Mouse (Mus musculus): ENCODE data around the gene Elovl1. TPM values are rescaled to one million over a fixed set of nuclear protein-coding genes. Genes with fewer than 3 reads are reported as not detected.

Gene Elovl1
- polyA plus RNA-seq, 1 experiment from 2014 or later = 153 TPM

DNA sequence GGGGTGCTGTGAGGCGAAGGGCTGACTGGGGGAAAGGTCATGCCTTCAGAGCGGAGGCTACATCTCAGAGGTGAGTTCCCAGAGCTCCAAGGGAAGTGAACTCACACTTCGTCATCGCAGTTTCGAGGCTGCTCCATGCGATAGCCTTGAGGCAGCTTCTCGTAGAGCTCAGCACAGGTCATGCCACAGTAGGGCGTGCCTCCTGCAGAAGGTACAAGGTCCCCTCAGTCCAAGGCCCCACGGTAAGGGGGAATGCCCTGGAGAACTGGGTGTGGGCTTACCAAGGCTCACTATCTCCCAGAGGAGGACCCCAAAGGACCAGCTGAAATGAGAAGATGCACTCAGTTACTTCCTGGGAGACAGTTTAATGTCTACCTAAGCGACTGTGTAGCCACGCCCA, 44.8 kb downstream of the Elovl1 start:
- ATAC-seq (replicated peaks; ENCODE audit: low FRiP score) (no peak), DNase-seq (ENCODE audit: low spot score) (no peak)
- Histone ChIP-seq H3K27ac (ENCODE audit: low read depth, low read length) (no peak overlapping the region), H3K27me3 (replicated peaks; ENCODE audit: control insufficient read depth, insufficient read depth, low read length) (no peaks in the 10 kb centered on the region), H3K4me3 (ENCODE audit: low read depth, low read length) (no peak overlapping the region), H3K4me2 (no peak overlapping the region), H3K4me1 (replicated peaks; ENCODE audit: control insufficient read depth, insufficient read depth, low read length) (no peaks in the 10 kb centered on the region), H3K9ac (ENCODE audit: low read depth, low read length) (no peak overlapping the region), H3K9me3 (ENCODE audit: control insufficient read depth, low read length) (no peaks in the 10 kb centered on the region), H3K36me3 (ENCODE audit: control insufficient read depth, insufficient read depth, low read length) (no peaks in the 10 kb centered on the region)
- WGBS = 90% methylated on average over 11 of the region's 11 CpGs

DNA sequence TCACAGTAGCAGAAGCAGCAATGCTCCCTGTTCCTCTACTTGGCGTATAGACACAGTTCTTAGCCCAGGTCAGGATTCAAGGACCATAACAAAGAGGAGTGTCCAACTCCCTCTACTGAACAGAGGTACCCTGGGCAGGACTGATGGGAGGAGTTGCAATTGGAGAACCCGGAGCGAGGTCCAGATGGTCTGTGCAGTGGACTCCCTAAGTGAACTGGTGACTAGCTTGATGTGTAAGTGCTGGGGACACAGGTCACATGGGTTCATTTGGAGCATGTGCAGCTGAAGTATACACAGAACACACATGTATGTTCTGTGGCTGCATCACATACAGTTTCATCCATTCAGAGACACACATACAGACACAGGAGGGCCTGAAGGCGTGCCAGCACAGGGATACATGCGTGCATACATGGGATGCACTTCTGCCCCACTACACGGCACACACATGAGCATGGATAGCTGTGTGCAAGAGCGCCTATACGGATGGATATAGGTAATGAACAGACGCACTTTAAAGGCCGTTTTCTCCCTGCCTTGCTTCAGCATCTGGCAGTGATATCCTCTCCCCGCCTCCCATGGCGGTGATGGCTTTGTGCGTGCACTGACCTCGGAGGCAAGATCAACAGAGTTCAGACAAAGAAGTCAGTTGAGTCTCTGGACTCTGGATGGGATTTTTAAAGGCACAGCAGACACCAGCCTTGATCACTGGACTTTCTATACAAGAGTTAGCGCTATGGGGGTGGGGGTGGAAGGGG, 49.1 kb downstream of the Elovl1 start:
- ATAC-seq (replicated peaks; ENCODE audit: low FRiP score) = no peak
- Histone ChIP-seq H3K4me1 (replicated peaks; ENCODE audit: control insufficient read depth, insufficient read depth, low read length) (no peaks in the 10 kb centered on the region), H3K4me2 (no peak overlapping the region), H3K9ac (ENCODE audit: low read depth, low read length) (no peak overlapping the region), H3K4me3 (ENCODE audit: low read depth, low read length) (no peak overlapping the region), H3K9me3 (ENCODE audit: control insufficient read depth, low read length) (no peaks in the 10 kb centered on the region), H3K36me3 (ENCODE audit: control insufficient read depth, insufficient read depth, low read length) (no peaks in the 10 kb centered on the region), H3K27ac (ENCODE audit: low read depth, low read length) (no peak overlapping the region), H3K27me3 (replicated peaks; ENCODE audit: control insufficient read depth, insufficient read depth, low read length) (no peaks in the 10 kb centered on the region)
- no peak for DNase-seq (ENCODE audit: low spot score)
- 73% methylated on average over 15 of the region's 15 CpGs for WGBS

Other genes starting within 250 kb of the Elovl1 start
- 22.8 and 23.6 TPM in 2 replicates for gene Kdm4a, start 248.1 kb upstream of the Elovl1 start, polyA plus RNA-seq (2014; fragmentation: Nextera tagmentation; extraction: Ambion mirVana)
- gene Ptprf, start 136.7 kb upstream of the Elovl1 start, polyA plus RNA-seq (2014; fragmentation: Nextera tagmentation; extraction: Ambion mirVana) = 29.1 and 29.2 TPM in 2 replicates
- 7.5 and 10.4 TPM in 2 replicates for gene Szt2, start 18.8 kb upstream of the Elovl1 start, polyA plus RNA-seq (2014; fragmentation: Nextera tagmentation; extraction: Ambion mirVana)
- 141 and 149 TPM in 2 replicates for gene Med8, start 18.8 kb upstream of the Elovl1 start, polyA plus RNA-seq (2014; fragmentation: Nextera tagmentation; extraction: Ambion mirVana)
- gene Cdc20, start 9.3 kb downstream of the Elovl1 start, polyA plus RNA-seq (2014; fragmentation: Nextera tagmentation; extraction: Ambion mirVana) = 315 and 340 TPM in 2 replicates
- gene Mpl, start 29.4 kb downstream of the Elovl1 start, polyA plus RNA-seq (2014; fragmentation: Nextera tagmentation; extraction: Ambion mirVana) = 32.7 and 35.9 TPM in 2 replicates
- 14.1 and 16.0 TPM in 2 replicates for gene Tie1, start 62.0 kb downstream of the Elovl1 start, polyA plus RNA-seq (2014; fragmentation: Nextera tagmentation; extraction: Ambion mirVana)
- 4.8 and 6.1 TPM in 2 replicates for gene 2610528J11Rik, start 98.9 kb downstream of the Elovl1 start, polyA plus RNA-seq (2014; fragmentation: Nextera tagmentation; extraction: Ambion mirVana)
- 0.70 and 0.94 TPM in 2 replicates for gene Tmem125, start 116.0 kb downstream of the Elovl1 start, polyA plus RNA-seq (2014; fragmentation: Nextera tagmentation; extraction: Ambion mirVana)
- gene Cfap57, start 192.7 kb downstream of the Elovl1 start, polyA plus RNA-seq (2014; fragmentation: Nextera tagmentation; extraction: Ambion mirVana) = 0.82 and 0.86 TPM in 2 replicates
- gene Ebna1bp2, start 192.7 kb downstream of the Elovl1 start, polyA plus RNA-seq (2014; fragmentation: Nextera tagmentation; extraction: Ambion mirVana) = 239 and 247 TPM in 2 replicates
- gene Olfr62, start 230.9 kb downstream of the Elovl1 start, polyA plus RNA-seq (2014; fragmentation: Nextera tagmentation; extraction: Ambion mirVana) = not detected in 2 replicates

Measured in liver, embryonic 11.5 days (tissue).